Comparison of ENCODE assay signal across 8 mouse cellular contexts in genomic region chr2:168742059-168742627, GRCm38 (mm10). TPM values are rescaled to one million over a fixed set of nuclear protein-coding genes. Genes with fewer than 3 reads are reported as not detected.
DNase-seq lines count a peak whose midpoint lies in the region; ATAC-seq lines count a peak whose summit lies in the region.

Gene Atp9a, minus strand, starts transcription at chr2:168742409.

- peak within 1 kb of the TSS; percentile 84 for H3K9ac ChIP-seq in embryonic facial prominence, embryonic 14.5 days (ENCODE audit: low read depth, low read length)
- peak within 1 kb of the TSS; percentile 97 for H3K9ac ChIP-seq in midbrain, embryonic 13.5 days (replicated peaks)
- peak within 1 kb of the TSS; percentile 68 for H3K9ac ChIP-seq in stomach, embryonic 14.5 days (replicated peaks; ENCODE audit: low read depth, low read length)

- H3K4me2 ChIP-seq in embryonic facial prominence, embryonic 14.5 days (ENCODE audit: low read depth, low read length), result peak within 1 kb of the TSS; percentile 71
- H3K4me2 ChIP-seq in midbrain, embryonic 13.5 days (replicated peaks), result peak within 1 kb of the TSS; percentile 56
- H3K4me2 ChIP-seq in stomach, embryonic 14.5 days (replicated peaks; ENCODE audit: low read depth, low read length), result peak within 1 kb of the TSS; percentile 65

- H3K4me3 ChIP-seq in megakaryocyte, embryonic 14.5 days (replicated peaks), result peak within 1 kb of the TSS; percentile 83
- peak within 1 kb of the TSS; percentile 90 for H3K4me3 ChIP-seq in embryonic facial prominence, embryonic 14.5 days (ENCODE audit: low read depth, low read length)
- H3K4me3 ChIP-seq in limb, embryonic 10.5 days, result peak within 1 kb of the TSS; percentile 91
- peak within 1 kb of the TSS; percentile 92 for H3K4me3 ChIP-seq in midbrain, embryonic 13.5 days (replicated peaks)
- H3K4me3 ChIP-seq in stomach, embryonic 14.5 days (ENCODE audit: low read depth, low read length), result peak within 1 kb of the TSS; percentile 74

- peaks cover 38% of the 10 kb centered on the region for H3K9me3 ChIP-seq in megakaryocyte, embryonic 14.5 days
- no peaks in the 10 kb centered on the region for H3K9me3 ChIP-seq in embryonic facial prominence, embryonic 14.5 days (ENCODE audit: control insufficient read depth, low read length)
- no peaks in the 10 kb centered on the region for H3K9me3 ChIP-seq in limb, embryonic 10.5 days (replicated peaks)
- H3K9me3 ChIP-seq in midbrain, embryonic 13.5 days, result no peaks in the 10 kb centered on the region
- no peaks in the 10 kb centered on the region for H3K9me3 ChIP-seq in stomach, embryonic 14.5 days (ENCODE audit: control insufficient read depth, low read depth, low read length)

- DNase-seq in embryonic facial prominence, embryonic 14.5 days (ENCODE audit: low spot score), result peak; percentile 62
- peak; percentile 25 for DNase-seq in heart, adult 8-10 months (ENCODE audit: low spot score)
- DNase-seq in kidney, adult 18-20 months, result peak; percentile 68
- peak; percentile 64 for DNase-seq in limb, embryonic 10.5 days (ENCODE audit: low spot score)

- ATAC-seq in megakaryocyte, adult 5-6 weeks (ENCODE audit: poor library complexity, severe bottlenecking), result no peak
- ATAC-seq in embryonic facial prominence, embryonic 14.5 days (ENCODE audit: low read depth), result peak; percentile 76
- peak; percentile 74 for ATAC-seq in midbrain, embryonic 13.5 days
- peak; percentile 47; the same call in 1 of the 2 replicates for ATAC-seq in stomach, embryonic 14.5 days (ENCODE audit: insufficient number of reproducible peaks, insufficient read depth, low FRiP score, low read depth)

- 16% methylated on average over 13 of the region's 33 CpGs for WGBS in embryonic facial prominence, embryonic 14.5 days
- 7% methylated on average over 33 of the region's 33 CpGs for WGBS in limb, embryonic 10.5 days
- WGBS in midbrain, embryonic 13.5 days, result 9% methylated on average over 26 of the region's 33 CpGs
- 7% methylated on average over 21 of the region's 33 CpGs for WGBS in stomach, embryonic 14.5 days

- H3K27me3 ChIP-seq in megakaryocyte, embryonic 14.5 days (replicated peaks), result peaks cover 47% of the 10 kb centered on the region
- no peaks in the 10 kb centered on the region for H3K27me3 ChIP-seq in embryonic facial prominence, embryonic 14.5 days (replicated peaks; ENCODE audit: control insufficient read depth, insufficient read depth, low read length)
- H3K27me3 ChIP-seq in limb, embryonic 10.5 days (ENCODE audit: low read depth, poor library complexity, severe bottlenecking), result no peaks in the 10 kb centered on the region
- H3K27me3 ChIP-seq in midbrain, embryonic 13.5 days, result no peaks in the 10 kb centered on the region
- H3K27me3 ChIP-seq in stomach, embryonic 14.5 days (ENCODE audit: control insufficient read depth, insufficient read depth, low read length), result no peaks in the 10 kb centered on the region

- peak within 1 kb of the TSS; percentile 81 for H3K27ac ChIP-seq in embryonic facial prominence, embryonic 14.5 days (replicated peaks; ENCODE audit: low read depth, low read length)
- peak within 1 kb of the TSS; percentile 88 for H3K27ac ChIP-seq in limb, embryonic 10.5 days
- H3K27ac ChIP-seq in midbrain, embryonic 13.5 days, result peak within 1 kb of the TSS; percentile 96
- H3K27ac ChIP-seq in stomach, embryonic 14.5 days (ENCODE audit: low read length), result peak within 1 kb of the TSS; percentile 79

- no peaks in the 10 kb centered on the region for H3K36me3 ChIP-seq in megakaryocyte, embryonic 14.5 days (replicated peaks; ENCODE audit: low read length)
- no peaks in the 10 kb centered on the region for H3K36me3 ChIP-seq in embryonic facial prominence, embryonic 14.5 days (ENCODE audit: control insufficient read depth, insufficient read depth, low read length)
- peaks cover 5% of the 10 kb centered on the region for H3K36me3 ChIP-seq in limb, embryonic 10.5 days
- H3K36me3 ChIP-seq in midbrain, embryonic 13.5 days, result peaks cover 10% of the 10 kb centered on the region; the same call in 1 of the 2 replicates
- no peaks in the 10 kb centered on the region for H3K36me3 ChIP-seq in stomach, embryonic 14.5 days (ENCODE audit: control insufficient read depth, insufficient read depth, low read length)

- peaks cover 15% of the 10 kb centered on the region for H3K4me1 ChIP-seq in megakaryocyte, embryonic 14.5 days
- H3K4me1 ChIP-seq in embryonic facial prominence, embryonic 14.5 days (ENCODE audit: control insufficient read depth, insufficient read depth, low read length), result no peaks in the 10 kb centered on the region
- H3K4me1 ChIP-seq in limb, embryonic 10.5 days, result peaks cover 13% of the 10 kb centered on the region
- H3K4me1 ChIP-seq in midbrain, embryonic 13.5 days (replicated peaks), result peaks cover 10% of the 10 kb centered on the region
- peaks cover 2% of the 10 kb centered on the region; the same call in 1 of the 2 replicates for H3K4me1 ChIP-seq in stomach, embryonic 14.5 days (ENCODE audit: control insufficient read depth, insufficient read depth, low read length)

RNA-seq across cellular contexts. Expression of gene Atp9a, which starts in this region (rescaled TPM):
- polyA plus RNA-seq in megakaryocyte, embryonic 14.5 days (2012; ENCODE audit: insufficient read depth, low replicate concordance), result 1.5 TPM in 1 of 2 replicates, not detected in the other
- total RNA-seq in megakaryocyte, adult 5-6 weeks (2015), result 0.04 and 0.14 TPM in 2 replicates
- total RNA-seq in megakaryocyte, adult 5-6 weeks (2017), result 0.16 and 0.18 TPM in 2 replicates
- 28.7 and 29.1 TPM in 2 replicates for polyA plus RNA-seq in embryonic facial prominence, embryonic 14.5 days (2014; fragmentation: Nextera tagmentation; extraction: Ambion mirVana)
- 10 to 100 TPM; 53.2 to 63.6 (median 56.8) TPM for total RNA-seq in heart, adult 8-10 months (2022)
- 4.9 and 6.5 TPM in 2 replicates for polyA plus RNA-seq in limb, embryonic 10.5 days (2016; fragmentation: Nextera tagmentation; extraction: Ambion mirVana)
- polyA plus RNA-seq in midbrain, embryonic 13.5 days (2015; fragmentation: Nextera tagmentation; extraction: Ambion mirVana), result 61.1 and 63.6 TPM in 2 replicates
- 12.6 and 14.3 TPM in 2 replicates for polyA plus RNA-seq in stomach, embryonic 14.5 days (2014; fragmentation: Nextera tagmentation; extraction: Ambion mirVana)

Comparison
In these comparisons a context has a peak if more than half of its experiments do, and no peak if none do; other contexts are left out.
1. RNA of gene Atp9a (total RNA-seq): 53.2 to 63.6 TPM in heart, adult 8-10 months; 0.04 to 0.18 TPM in megakaryocyte, adult 5-6 weeks; every median in the first group is over 10 times any median in the second.
2. Peak in every context shown above with its lines, with median percentiles within 50 percentile points of each other: H3K4me3 ChIP-seq, DNase-seq, H3K27ac ChIP-seq, H3K4me2 ChIP-seq and H3K9ac ChIP-seq.